Mouse (Mus musculus) testis, adult 2 months (tissue): ENCODE measurements at regions not wholly inside any gene's neighbourhood (a gene's known extent, or its start where the extent isn't known, plus 50 kb on each side); places are given as distances from the start of the nearest gene placed in this dataset.

Experiments used
- CTCF ChIP-seq: fragments of 200-500 bp; IDR thresholded peaks from 2 replicates; pipeline ENCODE4 v1.5.1; 2012; ENCODE audit warnings: low read depth, mild to moderate bottlenecking, inconsistent platforms, low read length, moderate library complexity; ENCODE audit not compliant: control insufficient read depth, insufficient read depth, insufficient replicate concordance
- POLR2A ChIP-seq: fragments of 200-500 bp; IDR thresholded peaks from 2 replicates; pipeline ENCODE4 v1.6.1; 2012; ENCODE audit warnings: low read depth, mild to moderate bottlenecking, inconsistent platforms, low read length, moderate library complexity; ENCODE audit not compliant: control insufficient read depth

DNA sequence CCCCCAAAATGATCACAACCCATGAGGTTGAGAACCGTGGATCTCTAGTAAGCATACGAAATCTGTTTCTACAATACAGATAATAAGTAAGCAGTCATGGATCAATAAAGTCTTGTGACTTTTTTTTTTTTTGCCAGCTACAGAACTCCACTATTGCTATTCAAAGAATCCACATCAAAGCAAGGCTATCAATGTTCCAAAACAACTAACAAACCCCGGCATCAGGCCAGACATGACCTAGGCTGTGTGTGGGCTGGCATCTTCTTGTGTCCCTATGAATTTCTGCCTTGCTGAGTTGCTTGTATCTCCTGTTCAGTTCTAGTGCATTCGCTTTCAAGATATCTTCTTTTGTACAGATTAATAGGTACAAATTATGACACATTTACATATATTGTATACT, 79.8 kb upstream of the Gnai1 start:
- TF ChIP-seq CTCF, result no peak
- TF ChIP-seq POLR2A, result no peak
